Mouse (Mus musculus) testis, adult 2 months (tissue): ENCODE measurements around the gene Olfr76.

ENCODE experiments used
- CTCF ChIP-seq: fragments of 200-500 bp; IDR thresholded peaks from 2 replicates; pipeline ENCODE4 v1.5.1; 2012; ENCODE audit warnings: low read depth, mild to moderate bottlenecking, inconsistent platforms, low read length, moderate library complexity; ENCODE audit not compliant: control insufficient read depth, insufficient read depth, insufficient replicate concordance
- POLR2A ChIP-seq: fragments of 200-500 bp; IDR thresholded peaks from 2 replicates; pipeline ENCODE4 v1.6.1; 2012; ENCODE audit warnings: low read depth, mild to moderate bottlenecking, inconsistent platforms, low read length, moderate library complexity; ENCODE audit not compliant: control insufficient read depth

DNA sequence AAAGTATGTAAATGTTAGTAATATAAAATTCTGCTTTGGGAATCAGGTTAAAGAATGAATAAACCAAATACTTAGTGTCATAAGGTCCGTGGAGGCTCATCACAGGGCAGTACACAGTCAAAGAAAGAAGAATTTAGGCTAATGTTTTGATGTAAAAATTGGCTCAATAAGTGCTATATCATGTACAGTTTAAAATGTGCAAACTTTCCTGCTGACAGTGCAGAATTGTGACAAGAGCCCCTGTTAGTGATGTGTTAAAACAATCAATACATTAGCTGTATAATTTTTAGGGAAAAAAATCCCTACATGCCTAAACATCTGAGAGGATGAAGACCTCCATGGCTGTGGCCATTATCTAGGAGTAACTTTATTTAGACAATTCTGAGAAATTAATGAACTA is 9.2 kb downstream of the Olfr76 start:
- TF ChIP-seq POLR2A = no peak
- no peak for TF ChIP-seq CTCF
